13 mouse cellular contexts compared by ENCODE assay signal in the genomic region with DNA sequence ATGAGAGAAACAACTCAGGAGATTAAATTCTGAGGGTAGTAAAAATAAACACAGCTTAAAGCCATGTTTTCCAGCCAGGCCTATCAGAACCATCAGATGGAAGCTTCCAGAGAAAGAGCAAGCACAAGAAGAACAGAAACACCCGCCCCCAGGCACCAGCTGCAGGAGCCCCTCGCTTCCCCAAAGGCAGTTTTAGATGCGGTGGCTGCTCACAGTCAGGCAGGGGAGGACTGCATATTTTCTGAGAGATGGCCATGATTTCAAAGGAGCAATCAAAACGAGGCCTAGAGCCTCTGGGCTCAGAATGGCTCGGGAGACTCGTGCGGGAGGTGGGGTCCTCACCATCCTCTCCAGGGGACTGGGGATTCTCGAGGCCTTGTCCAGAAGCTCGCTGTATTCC. TPM values are rescaled to one million over a fixed set of nuclear protein-coding genes. Genes with fewer than 3 reads are reported as not detected.
DNase-seq lines count a peak whose midpoint lies in the region; ATAC-seq and TF ChIP-seq lines count a peak whose summit lies in the region.
"Had no signal": no experiment of that assay in that cellular context is flagged by ENCODE, and none has a peak within 500 bp of the region (broad histone marks: within the 10 kb centered on the region; RNA-seq: fewer than 3 reads in every experiment).

No protein-coding gene starts in this region.

- H3K9ac ChIP-seq in forebrain, embryonic 15.5 days (replicated peaks), result no peak overlapping the region
- H3K9ac ChIP-seq in forebrain, embryonic 13.5 days, result no peak overlapping the region
- H3K9ac ChIP-seq in midbrain, embryonic 16.5 days (ENCODE audit: low read depth, low read length), result no peak overlapping the region
- H3K9ac ChIP-seq in hindbrain, embryonic 13.5 days, result no peak overlapping the region
- H3K9ac ChIP-seq: heart, embryonic 12.5 days; lung, embryonic 15.5 days had no signal

- peak; percentile 50 for DNase-seq in layer of hippocampus, adult 9-10 months (ENCODE audit: low spot score)
- no peak for DNase-seq in kidney, adult 11 months
- DNase-seq in embryo, embryonic 9.5 days (ENCODE audit: extremely low spot score), result no peak
- DNase-seq: adrenal gland, postnatal 10 days; cerebellum, adult 8-10 months had no signal

- no peaks in the 10 kb centered on the region for H3K36me3 ChIP-seq in forebrain, embryonic 15.5 days
- no peaks in the 10 kb centered on the region for H3K36me3 ChIP-seq in forebrain, embryonic 13.5 days (ENCODE audit: poor library complexity, severe bottlenecking)
- H3K36me3 ChIP-seq in midbrain, embryonic 16.5 days (ENCODE audit: control insufficient read depth, insufficient read depth, low read length), result no peaks in the 10 kb centered on the region
- H3K36me3 ChIP-seq in hindbrain, embryonic 13.5 days, result no peaks in the 10 kb centered on the region
- H3K36me3 ChIP-seq: limb, embryonic 10.5 days; lung, embryonic 15.5 days had no signal

- H3K4me3 ChIP-seq in forebrain, embryonic 15.5 days, result no peak overlapping the region
- no peak overlapping the region for H3K4me3 ChIP-seq in forebrain, embryonic 13.5 days
- H3K4me3 ChIP-seq in cortical plate, adult 2 months (ENCODE audit: insufficient read depth, low read length), result no peak overlapping the region
- H3K4me3 ChIP-seq in midbrain, embryonic 16.5 days (ENCODE audit: low read depth, low read length), result no peak overlapping the region
- no peak overlapping the region for H3K4me3 ChIP-seq in hindbrain, embryonic 13.5 days
- H3K4me3 ChIP-seq: heart, embryonic 12.5 days; limb, embryonic 10.5 days; lung, embryonic 15.5 days had no signal

- H3K4me2 ChIP-seq in forebrain, embryonic 15.5 days (replicated peaks), result no peak overlapping the region
- no peak overlapping the region for H3K4me2 ChIP-seq in forebrain, embryonic 13.5 days
- no peak overlapping the region for H3K4me2 ChIP-seq in midbrain, embryonic 16.5 days (ENCODE audit: low read length)
- no peak overlapping the region for H3K4me2 ChIP-seq in hindbrain, embryonic 13.5 days
- H3K4me2 ChIP-seq: heart, embryonic 12.5 days; lung, embryonic 15.5 days had no signal

- ATAC-seq in forebrain, embryonic 15.5 days (replicated peaks), result no peak
- no peak for ATAC-seq in forebrain, embryonic 13.5 days
- no peak for ATAC-seq in midbrain, embryonic 16.5 days
- ATAC-seq in hindbrain, embryonic 13.5 days (ENCODE audit: low FRiP score), result no peak

- TF ChIP-seq POLR2A in cortical plate, adult 2 months (IDR thresholded peaks at IDR 0.05; ENCODE audit: extremely low read depth, insufficient read depth, low read length), result no peak

- no peaks in the 10 kb centered on the region for H3K27me3 ChIP-seq in forebrain, embryonic 15.5 days
- no peaks in the 10 kb centered on the region for H3K27me3 ChIP-seq in forebrain, embryonic 13.5 days
- H3K27me3 ChIP-seq in midbrain, embryonic 16.5 days (ENCODE audit: control insufficient read depth, insufficient read depth, low read depth, low read length), result no peaks in the 10 kb centered on the region
- no peaks in the 10 kb centered on the region for H3K27me3 ChIP-seq in hindbrain, embryonic 13.5 days
- H3K27me3 ChIP-seq: heart, embryonic 12.5 days; lung, embryonic 15.5 days had no signal

- H3K27ac ChIP-seq in forebrain, embryonic 15.5 days (replicated peaks), result 0 out of 2 replicates have a peak overlapping the region, but pooled peaks have one; percentile 6
- H3K27ac ChIP-seq in forebrain, embryonic 13.5 days, result no peak overlapping the region
- peak overlapping the region; percentile 96 for H3K27ac ChIP-seq in cortical plate, adult 2 months (ENCODE audit: insufficient read depth, low read length)
- H3K27ac ChIP-seq in midbrain, embryonic 16.5 days (ENCODE audit: low read length), result peak overlapping the region; percentile 18; the same call in 1 of the 2 replicates
- H3K27ac ChIP-seq in hindbrain, embryonic 13.5 days, result no peak overlapping the region
- H3K27ac ChIP-seq: limb, embryonic 10.5 days; lung, embryonic 15.5 days had no signal

- WGBS in forebrain, embryonic 15.5 days, result 68% methylated on average over 9 of the region's 9 CpGs
- 66% methylated on average over 9 of the region's 9 CpGs for WGBS in forebrain, embryonic 13.5 days
- WGBS in midbrain, embryonic 16.5 days, result 44% methylated on average over 9 of the region's 9 CpGs
- 63% methylated on average over 9 of the region's 9 CpGs for WGBS in hindbrain, embryonic 13.5 days

- peaks cover 6% of the 10 kb centered on the region for H3K4me1 ChIP-seq in forebrain, embryonic 15.5 days
- H3K4me1 ChIP-seq in forebrain, embryonic 13.5 days, result peaks cover 5% of the 10 kb centered on the region; the same call in 1 of the 2 replicates
- H3K4me1 ChIP-seq in cortical plate, adult 2 months (ENCODE audit: control insufficient read depth, insufficient read depth, low read length), result peaks cover 17% of the 10 kb centered on the region
- H3K4me1 ChIP-seq in midbrain, embryonic 16.5 days (ENCODE audit: control insufficient read depth, insufficient read depth, low read length), result peaks cover 13% of the 10 kb centered on the region
- H3K4me1 ChIP-seq in hindbrain, embryonic 13.5 days (replicated peaks), result peaks cover 5% of the 10 kb centered on the region; the same call in 1 of the 2 replicates
- H3K4me1 ChIP-seq: limb, embryonic 10.5 days had no signal

- H3K9me3 ChIP-seq in forebrain, embryonic 15.5 days, result no peaks in the 10 kb centered on the region
- H3K9me3 ChIP-seq in forebrain, embryonic 13.5 days (replicated peaks), result no peaks in the 10 kb centered on the region
- H3K9me3 ChIP-seq in midbrain, embryonic 16.5 days (replicated peaks; ENCODE audit: control insufficient read depth, low read length, poor library complexity, severe bottlenecking), result no peaks in the 10 kb centered on the region
- H3K9me3 ChIP-seq in hindbrain, embryonic 13.5 days, result no peaks in the 10 kb centered on the region
- H3K9me3 ChIP-seq: heart, embryonic 12.5 days; limb, embryonic 10.5 days; lung, embryonic 15.5 days had no signal

- no peak for TF ChIP-seq CTCF in cortical plate, adult 2 months (IDR thresholded peaks at IDR 0.05; ENCODE audit: extremely low read depth, insufficient read depth, low read length)

RNA-seq across cellular contexts. Expression of a gene that starts 59.0 kb away (rescaled TPM):
- 77.2 and 82.7 TPM in 2 replicates for polyA plus RNA-seq in forebrain, embryonic 15.5 days (2015; fragmentation: Nextera tagmentation; extraction: Ambion mirVana)
- 63.8 and 67.4 TPM in 2 replicates for polyA plus RNA-seq in forebrain, embryonic 13.5 days (2015; fragmentation: Nextera tagmentation; extraction: Ambion mirVana)
- polyA plus RNA-seq in cortical plate, adult 2 months (2012; rRNA removed), result 10.9 and 13.7 TPM in 2 replicates
- 89.6 and 96.4 TPM in 2 replicates for polyA plus RNA-seq in midbrain, embryonic 16.5 days (2015; fragmentation: Nextera tagmentation; extraction: Ambion mirVana)
- polyA plus RNA-seq in hindbrain, embryonic 13.5 days (2015; fragmentation: Nextera tagmentation; extraction: Ambion mirVana), result 69.8 and 71.0 TPM in 2 replicates

Comparison
In these comparisons a context has a peak if more than half of its experiments do, and no peak if none do; other contexts are left out.
1. H3K27ac ChIP-seq: peak in forebrain, embryonic 15.5 days (single experiment), cortical plate, adult 2 months (single experiment) and midbrain, embryonic 16.5 days (single experiment); none in forebrain, embryonic 13.5 days (single experiment) and hindbrain, embryonic 13.5 days (single experiment).